Mouse (Mus musculus) cerebellum, adult 2 months (tissue): ENCODE results near the gene Cir1. TPM values are rescaled to one million over a fixed set of nuclear protein-coding genes. Genes with fewer than 3 reads are reported as not detected.

Source experiments
- DNase-seq, 2 experiments: peaks; one replicate each; pipeline ENCODE4 v3.0.0; 2021
- H3K27ac ChIP-seq: fragments of 200-500 bp; 2 replicates; pipeline ENCODE4 v1.5.1; 2012; ENCODE audit warnings: low read length, control low read depth, inconsistent platforms; ENCODE audit not compliant: insufficient read depth
- H3K27me3 ChIP-seq: fragments of 200-500 bp; 2 replicates; pipeline ENCODE4 v1.6.1; 2012; ENCODE audit warnings: inconsistent platforms, mild to moderate bottlenecking, low read length, moderate library complexity; ENCODE audit not compliant: control insufficient read depth, insufficient read depth
- H3K4me1 ChIP-seq: fragments of 200-500 bp; 2 replicates; pipeline ENCODE4 v1.6.1; 2011; ENCODE audit warnings: low read length; ENCODE audit not compliant: control insufficient read depth, insufficient read depth
- H3K4me3 ChIP-seq: fragments of 200-500 bp; replicated peaks from 2 replicates; pipeline ENCODE3; 2011; ENCODE audit warnings: mild to moderate bottlenecking, low read depth, low read length, control low read depth; ENCODE audit not compliant: insufficient read depth
- CTCF ChIP-seq: fragments of 200-500 bp; IDR thresholded peaks from 2 replicates; pipeline ENCODE4 v1.5.1; 2011; ENCODE audit warnings: low read depth, mild to moderate bottlenecking, control low read depth, low read length, moderate library complexity, borderline replicate concordance; ENCODE audit not compliant: insufficient read depth
- POLR2A ChIP-seq: fragments of 200-500 bp; IDR thresholded peaks from 2 replicates; pipeline ENCODE4 v1.6.1; 2011; ENCODE audit warnings: low read length, control low read depth, borderline replicate concordance; ENCODE audit not compliant: insufficient read depth
- WGBS: fragments of 180-500 bp; shearing (Covaris S2); methylation state at CpG from one replicate; pipeline ENCODE4 v1.1.7; 2018; 5-methylcytosine and 5-hydroxymethylcytosine counted together
- polyA plus RNA-seq: library from polyadenylated mRNA; depleted of rRNA; stranded (reverse); fragments of >200 nt; gene quantifications from 2 replicates; pipeline ENCODE4 v1.2.3, GENCODE M21; 2012; rRNA removed

Cir1 gene
- polyA plus RNA-seq, 1 experiment = 29.2 TPM

GRCm38 (mm10) chr2:73263794-73264610 is 48.5 kb downstream of the Cir1 start:
- 2% methylated on average over 38 of the region's 38 CpGs for WGBS
- no peak for DNase-seq
- H3K27me3 ChIP-seq = peaks cover 6% of the 10 kb centered on the region; the same call in 1 of the 2 replicates
- TF ChIP-seq POLR2A (no peak), CTCF (no peak)
- no peaks in the 10 kb centered on the region for H3K4me1 ChIP-seq
- H3K4me3 ChIP-seq = no peak overlapping the region
- no peak overlapping the region for H3K27ac ChIP-seq

GRCm38 (mm10) chr2:73263172-73263765 is 49.2 kb downstream of the Cir1 start:
- WGBS = 24% methylated on average over 16 of the region's 16 CpGs
- no peak overlapping the region for H3K4me3 ChIP-seq
- DNase-seq = no peak
- peaks cover 4% of the 10 kb centered on the region; the same call in 1 of the 2 replicates for H3K27me3 ChIP-seq
- H3K27ac ChIP-seq = no peak overlapping the region
- no peaks in the 10 kb centered on the region for H3K4me1 ChIP-seq
- TF ChIP-seq POLR2A (no peak), CTCF (no peak)

GRCm38 (mm10) chr2:73248701-73249100 is 63.8 kb downstream of the Cir1 start:
- Histone ChIP-seq H3K4me1 (no peaks in the 10 kb centered on the region), H3K27ac (no peak overlapping the region), H3K4me3 (no peak overlapping the region), H3K27me3 (no peaks in the 10 kb centered on the region)
- WGBS = 42% methylated on average over 4 of the region's 4 CpGs
- no peak for DNase-seq
- TF ChIP-seq POLR2A (no peak), CTCF (no peak)

- no peak overlapping the region for H3K4me3 ChIP-seq
- H3K4me1 ChIP-seq = no peaks in the 10 kb centered on the region
- no peaks in the 10 kb centered on the region for H3K27me3 ChIP-seq
- no peak overlapping the region for H3K27ac ChIP-seq
- TF ChIP-seq POLR2A = no peak
- no peak for TF ChIP-seq CTCF
- 91% methylated on average over 4 of the region's 4 CpGs for WGBS
- DNase-seq = no peak
These were observed 71.2 kb downstream of the Cir1 start for GRCm38 (mm10) chr2:73241299-73241698.

Other genes with a start within 250 kb of the Cir1 start
- 59.7 and 61.3 TPM in 2 replicates for gene Ola1, start 93.8 kb downstream of the Cir1 start, polyA plus RNA-seq
- 0.06 and 0.07 TPM in 2 replicates for gene Sp9, start 40.8 kb downstream of the Cir1 start, polyA plus RNA-seq
- gene Scrn3, start 100 bp downstream of the Cir1 start, polyA plus RNA-seq = 31.3 and 31.7 TPM in 2 replicates
- gene Gpr155, start 73.9 kb upstream of the Cir1 start, polyA plus RNA-seq = 19.4 and 20.0 TPM in 2 replicates
- gene Wipf1, start 217.0 kb upstream of the Cir1 start, polyA plus RNA-seq = 6.1 and 7.2 TPM in 2 replicates